Mouse (Mus musculus): ENCODE data around the gene Sos1. TPM values are rescaled to one million over a fixed set of nuclear protein-coding genes. Genes with fewer than 3 reads are reported as not detected.

The Sos1 gene
- total RNA-seq, 1 experiment from 2014 or later = 24.5 TPM

DNA sequence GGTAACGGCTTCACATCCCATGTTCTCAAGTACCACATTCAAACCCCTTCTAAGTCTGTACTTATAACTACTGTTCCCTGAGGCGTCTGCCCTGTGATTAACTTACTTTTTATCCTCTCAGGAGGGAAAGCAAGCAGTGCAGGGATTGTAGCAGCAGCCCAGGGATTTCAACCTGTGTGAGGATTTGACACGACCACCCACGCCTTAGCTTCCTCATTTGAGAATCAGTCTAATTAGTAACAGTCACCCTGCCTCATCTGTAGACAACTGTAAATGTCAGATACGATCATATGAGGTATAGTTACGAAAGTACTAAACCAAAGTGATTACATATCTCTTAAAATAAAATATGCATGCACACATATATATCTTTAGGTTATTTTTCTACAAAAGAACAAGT lies 15.9 kb upstream of the Sos1 start:
- no peak for DNase-seq

DNA sequence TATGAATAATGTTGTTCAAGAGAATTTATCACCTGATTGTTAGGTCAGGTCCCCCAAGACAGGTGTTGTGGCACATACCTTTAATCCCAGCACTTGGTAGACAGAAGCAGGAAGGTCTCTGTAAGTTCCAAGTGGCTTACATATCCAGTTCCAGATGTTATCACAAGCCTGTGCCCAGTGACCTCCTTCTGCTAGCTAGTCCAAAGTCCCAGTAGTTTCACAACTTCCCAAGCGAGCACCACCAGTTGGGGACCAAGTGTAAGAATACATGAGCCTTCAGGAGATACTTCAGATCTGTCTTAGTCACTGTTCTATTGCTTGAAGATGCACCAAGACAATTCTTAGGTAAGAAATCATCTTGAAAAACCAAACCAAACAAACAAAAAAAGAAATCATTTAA lies 13.6 kb upstream of the Sos1 start:
- no peak for DNase-seq

DNA sequence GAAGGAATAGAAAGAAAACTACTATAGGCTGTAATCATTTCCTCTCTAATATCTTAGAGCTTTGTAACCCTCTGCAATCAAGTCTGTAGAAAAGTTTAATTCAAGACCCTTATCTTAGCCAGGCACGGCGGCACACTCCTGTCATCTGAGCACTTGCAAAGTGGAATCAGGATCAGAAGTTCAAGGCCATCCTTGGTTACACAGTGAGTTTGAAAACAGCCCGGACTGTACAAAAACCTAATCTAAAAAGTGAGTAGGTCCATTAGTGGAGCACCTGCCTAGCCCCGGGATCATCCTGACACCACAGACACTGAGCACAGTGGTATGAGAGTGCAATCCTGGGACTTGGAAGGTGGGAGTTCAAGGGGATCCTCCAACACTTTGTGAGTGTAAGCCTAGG lies 12.6 kb upstream of the Sos1 start:
- DNase-seq = no peak

DNA sequence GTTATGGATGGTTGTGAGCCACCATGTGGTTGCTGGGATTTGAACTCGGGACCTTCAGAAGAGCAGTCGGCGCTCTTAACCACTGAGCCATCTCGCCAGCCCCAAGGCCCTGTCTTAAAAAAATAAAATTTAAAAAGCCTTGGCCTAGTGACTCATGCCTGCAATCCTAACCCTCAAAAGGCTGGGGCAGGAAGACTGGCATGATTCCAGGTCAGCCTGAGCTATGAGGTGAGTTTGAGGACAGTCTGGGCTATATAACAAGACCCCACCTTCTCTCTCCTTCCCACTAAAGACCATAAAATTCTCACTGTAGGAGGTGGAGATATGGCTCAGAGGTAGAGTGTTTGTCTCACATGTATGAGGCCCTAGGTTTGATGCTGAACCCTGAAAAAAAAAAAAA lies 12.0 kb upstream of the Sos1 start:
- DNase-seq = peak; percentile 63

DNA sequence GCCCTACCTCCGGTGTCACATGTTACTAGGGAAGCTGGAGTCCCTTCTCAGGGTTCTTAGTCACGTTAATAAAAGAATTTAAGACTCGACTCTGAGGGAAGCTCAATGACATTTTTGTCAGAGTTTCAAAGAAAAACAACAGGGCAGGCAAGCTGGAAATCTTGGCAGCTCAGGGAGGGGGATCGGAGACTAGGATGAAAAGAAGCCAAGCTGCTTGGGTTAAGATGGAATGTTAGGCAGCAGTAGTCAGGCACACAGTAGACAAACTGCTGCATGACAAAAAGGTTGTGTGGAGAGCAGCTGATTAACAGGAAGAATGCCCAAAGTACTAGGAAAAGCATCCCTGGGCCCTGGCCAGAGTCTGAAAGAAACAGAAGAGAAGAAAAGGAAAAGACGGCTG lies 9.9 kb upstream of the Sos1 start:
- DNase-seq = no peak

DNA sequence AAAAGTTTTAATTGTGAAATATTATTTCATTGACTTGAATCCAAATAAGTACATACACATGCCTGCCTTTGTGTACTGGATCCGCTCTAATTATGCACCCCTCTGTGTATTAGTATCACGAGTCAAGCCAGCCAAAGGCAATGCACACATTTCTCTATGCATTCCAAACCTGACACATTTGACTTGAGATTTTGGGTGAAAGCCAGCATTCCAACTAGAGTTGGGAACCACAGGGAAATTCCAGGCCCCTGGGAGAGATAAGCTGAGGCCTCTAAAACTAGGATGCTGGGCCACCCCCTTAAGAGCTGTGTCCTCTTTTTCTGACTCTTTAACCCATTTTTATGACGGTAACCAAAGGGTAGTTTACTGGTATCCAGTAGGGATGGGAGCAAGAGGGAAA lies 8.7 kb upstream of the Sos1 start:
- DNase-seq = no peak

DNA sequence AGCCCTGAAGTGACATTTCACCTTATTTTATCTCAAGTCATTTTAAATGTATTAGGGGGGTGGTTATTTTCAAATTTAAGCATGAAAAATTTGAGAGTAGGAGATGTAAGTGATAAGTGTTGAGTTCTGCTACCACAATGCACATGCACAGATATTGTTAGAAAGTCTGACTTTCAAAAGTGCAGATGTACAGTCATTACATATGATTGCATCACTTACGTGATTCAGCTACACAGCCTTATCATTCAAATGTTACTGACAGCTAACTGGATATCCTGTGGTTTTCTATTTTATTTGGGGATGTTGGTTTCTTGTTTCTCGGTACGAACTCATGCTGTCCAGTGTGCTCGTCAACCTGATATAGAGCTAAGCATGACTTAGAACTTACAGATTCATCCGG lies 4.9 kb upstream of the Sos1 start:
- DNase-seq = no peak

DNA sequence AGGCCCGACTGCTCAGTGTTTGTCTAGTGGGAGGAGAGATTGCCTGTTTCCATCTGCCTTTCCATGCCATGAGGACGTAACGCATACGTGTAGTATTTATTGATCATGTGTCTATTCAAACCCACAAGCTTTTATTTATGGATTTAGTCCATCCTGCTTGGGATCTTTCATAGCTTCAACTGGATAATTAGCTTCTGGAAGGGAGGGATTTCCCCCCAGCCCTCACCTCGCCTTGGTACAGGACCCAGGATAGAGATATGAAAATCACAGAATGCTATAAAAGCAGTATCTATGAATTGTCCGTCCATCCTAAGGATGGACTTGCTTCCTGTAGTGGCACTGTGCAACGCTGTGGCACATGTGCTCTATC lies 587 bp upstream of the Sos1 start:
- DNase-seq = no peak

DNA sequence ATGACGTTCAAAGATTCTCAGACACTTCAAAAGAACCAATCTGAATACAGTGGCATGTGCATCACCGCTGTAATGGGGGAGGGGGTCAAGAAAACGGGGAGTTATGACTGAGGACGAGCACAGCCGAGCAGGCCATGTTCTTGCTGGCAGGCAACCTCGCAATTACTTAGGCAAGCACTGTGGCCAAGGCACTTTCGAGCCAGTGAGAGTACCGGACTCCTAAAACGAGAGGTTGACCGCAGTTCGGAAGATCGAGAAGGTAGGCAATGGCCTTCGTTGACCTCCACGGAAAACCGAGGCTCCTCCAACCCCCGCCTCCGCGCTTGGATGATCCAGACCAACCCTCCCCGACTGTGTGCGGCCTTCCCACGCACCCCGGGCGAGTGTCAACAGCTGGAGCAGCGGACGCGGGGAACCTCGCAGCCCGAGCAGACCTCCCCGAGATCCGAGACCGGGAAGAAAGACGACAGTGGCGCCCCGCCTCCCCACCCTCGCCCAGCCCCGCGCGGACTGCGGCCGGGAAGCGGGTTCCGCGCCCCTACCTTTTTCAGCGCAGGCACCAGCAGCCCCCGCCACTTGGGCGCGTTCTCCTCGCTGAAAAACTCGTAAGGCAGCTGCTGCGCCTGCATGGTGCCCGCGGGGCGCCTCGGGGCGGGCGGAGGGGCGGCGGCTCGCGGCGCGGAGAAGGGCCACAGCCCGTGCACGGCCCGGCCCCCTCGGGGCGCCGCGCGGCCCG lies 790 bp downstream of the Sos1 start:
- DNase-seq = peak; percentile 84

DNA sequence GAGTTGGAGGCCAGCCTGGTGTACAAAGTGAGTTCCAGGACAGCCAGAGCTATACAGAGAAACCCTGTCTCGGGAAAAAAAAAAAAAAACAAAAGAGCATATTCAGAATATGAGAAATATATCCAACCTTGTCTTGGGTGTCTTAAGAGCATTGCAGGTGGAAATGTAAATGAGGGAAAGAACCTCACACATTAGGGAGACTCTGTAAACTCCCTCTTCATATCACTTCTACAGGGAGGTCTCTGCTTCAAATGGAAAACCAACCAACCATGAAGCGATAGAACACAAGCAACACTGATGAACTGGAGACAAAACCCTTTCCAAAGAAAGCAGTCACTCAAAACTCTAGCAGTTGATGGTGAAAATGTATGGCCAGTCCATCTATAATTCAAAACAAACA lies 2.6 kb downstream of the Sos1 start:
- no peak for DNase-seq

DNA sequence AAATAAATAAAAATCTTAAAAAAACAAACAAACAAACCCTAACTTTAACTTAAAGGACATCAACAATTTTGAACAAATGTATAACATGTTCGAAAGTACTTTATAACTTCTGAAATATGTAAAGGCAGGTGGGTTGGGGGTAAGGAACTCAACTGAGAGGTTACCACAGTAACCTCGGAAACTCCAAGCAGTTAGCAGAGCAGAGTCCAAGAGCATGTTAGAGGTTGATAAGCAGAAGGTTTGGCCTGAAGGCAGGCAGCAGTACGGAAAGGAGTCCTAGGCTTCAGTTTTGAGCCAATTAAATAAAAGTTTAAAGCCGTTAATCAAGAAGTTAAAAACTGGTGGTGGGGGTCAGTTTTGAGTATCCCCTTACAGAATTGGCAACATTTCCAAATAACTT lies 3.8 kb downstream of the Sos1 start:
- DNase-seq = no peak

DNA sequence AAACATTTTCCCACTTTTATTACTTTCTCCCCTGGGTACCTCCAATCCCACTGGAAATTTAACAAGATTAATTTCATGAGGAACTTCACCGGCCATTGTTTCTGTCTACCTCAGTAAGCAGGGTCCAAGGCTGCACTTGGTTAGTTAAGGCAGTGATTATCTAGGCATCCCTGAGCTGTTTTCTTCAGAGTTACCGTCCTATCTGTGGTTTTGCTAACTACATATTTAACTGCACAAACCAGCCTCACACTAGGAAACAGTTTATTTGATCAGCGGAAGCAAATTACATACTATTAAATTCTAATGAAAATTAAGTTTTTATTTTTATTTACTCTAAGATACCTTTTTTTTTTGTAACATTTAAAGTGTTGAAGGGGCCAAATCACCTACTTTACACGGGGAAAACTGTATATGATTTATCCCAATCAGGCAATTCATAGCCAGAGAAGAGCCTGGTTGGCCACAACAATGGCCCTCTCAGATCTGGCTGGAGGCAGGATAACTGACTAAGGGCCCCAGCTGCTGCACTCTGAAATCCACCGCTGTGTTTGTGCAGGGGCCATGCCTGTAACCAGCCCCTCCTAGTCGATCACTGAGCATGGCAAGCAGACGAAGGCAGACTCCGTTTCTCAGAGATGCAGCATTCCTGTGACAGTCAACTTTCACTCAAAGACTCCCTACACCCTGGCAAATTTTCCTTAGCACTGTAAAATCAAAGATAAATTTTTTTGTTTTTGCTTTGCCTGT lies 9.0 kb downstream of the Sos1 start:
- no peak for DNase-seq

DNA sequence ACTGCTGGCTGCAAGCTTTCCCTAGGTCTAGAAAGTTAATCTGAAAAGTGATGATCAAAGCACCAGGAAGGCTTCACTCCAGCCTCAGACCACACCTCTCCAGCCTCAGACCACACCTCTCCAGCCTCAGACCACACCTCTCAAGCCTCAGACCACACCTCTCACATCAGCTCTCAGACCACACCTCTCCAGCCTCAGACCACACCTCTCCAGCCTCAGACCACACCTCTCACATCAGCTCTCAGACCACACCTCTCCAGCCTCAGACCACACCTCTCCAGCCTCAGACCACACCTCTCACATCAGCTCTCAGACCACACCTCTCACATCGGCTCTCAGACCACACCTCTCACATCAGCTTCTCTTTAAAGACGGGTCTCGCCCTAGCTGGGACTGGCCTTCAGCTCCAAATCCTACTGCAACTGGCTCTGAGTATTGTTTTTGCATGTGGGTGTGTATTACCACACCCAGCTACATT lies 11.8 kb downstream of the Sos1 start:
- DNase-seq = peak; percentile 24

DNA sequence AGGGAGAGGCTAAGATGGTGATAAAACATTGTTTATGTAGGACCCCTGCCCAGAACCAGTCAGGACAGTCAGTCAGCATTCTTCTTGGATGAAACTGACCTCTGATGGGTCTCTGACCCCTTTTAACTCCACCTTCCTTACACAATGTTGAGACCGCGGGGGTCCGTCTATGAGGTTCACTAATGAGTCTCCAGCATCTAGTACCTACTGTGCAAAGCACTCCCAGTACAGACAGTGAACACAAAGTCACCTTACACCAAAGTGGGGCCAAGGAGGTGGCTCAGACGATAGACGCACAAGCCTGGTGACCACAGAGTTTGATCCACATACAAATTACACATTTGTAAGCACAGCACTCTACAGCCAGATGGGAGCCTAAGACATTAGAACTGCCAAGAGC lies 20.0 kb downstream of the Sos1 start:
- no peak for DNase-seq

DNA sequence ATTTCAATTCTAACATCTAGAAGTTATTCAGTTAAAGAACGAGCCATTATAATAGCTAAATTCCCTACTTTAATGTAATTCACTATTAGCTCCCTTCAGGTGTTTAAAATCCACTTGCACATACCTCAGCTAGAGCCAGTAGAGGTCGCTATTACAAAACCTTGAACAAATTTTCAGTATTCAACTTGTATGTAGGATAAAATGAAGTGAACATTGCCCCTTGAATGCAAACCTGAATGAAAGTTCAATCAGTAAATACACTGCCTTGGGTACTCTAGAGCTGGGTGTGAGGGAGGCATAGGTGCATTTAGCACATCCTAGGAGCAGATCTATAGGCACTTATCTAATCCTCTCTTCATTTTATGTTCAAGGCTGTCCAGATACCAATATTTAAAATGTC lies 24.6 kb downstream of the Sos1 start:
- DNase-seq = no peak

DNA sequence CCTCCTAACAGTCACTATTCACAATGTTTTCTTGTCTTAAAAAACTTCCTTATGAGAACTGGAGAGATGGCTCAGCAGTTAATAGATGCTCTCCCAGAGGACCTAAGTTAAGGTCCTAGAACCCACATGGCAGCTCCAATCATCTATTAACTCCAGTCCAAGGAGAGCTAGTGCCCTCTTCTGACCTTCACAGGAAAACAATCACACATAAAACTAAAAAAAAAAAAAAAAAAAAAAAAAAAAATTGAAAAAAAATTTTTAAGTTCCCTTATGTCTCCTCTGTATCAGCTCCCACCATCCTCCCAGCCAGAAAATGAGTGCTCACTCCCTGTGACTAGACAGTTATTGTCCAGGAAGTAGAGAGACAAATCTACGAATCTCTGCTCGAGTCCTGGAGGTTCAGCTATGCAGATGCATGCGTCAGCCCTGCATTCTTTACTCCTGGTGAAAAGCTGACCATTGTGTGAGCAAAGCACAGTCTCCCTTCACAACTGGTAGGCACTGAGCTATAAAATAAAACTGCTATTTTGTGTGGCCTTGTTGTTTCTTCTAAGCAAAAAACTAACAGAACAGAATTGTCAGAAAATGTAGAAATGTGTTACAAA lies 29.7 kb downstream of the Sos1 start:
- DNase-seq = no peak

DNA sequence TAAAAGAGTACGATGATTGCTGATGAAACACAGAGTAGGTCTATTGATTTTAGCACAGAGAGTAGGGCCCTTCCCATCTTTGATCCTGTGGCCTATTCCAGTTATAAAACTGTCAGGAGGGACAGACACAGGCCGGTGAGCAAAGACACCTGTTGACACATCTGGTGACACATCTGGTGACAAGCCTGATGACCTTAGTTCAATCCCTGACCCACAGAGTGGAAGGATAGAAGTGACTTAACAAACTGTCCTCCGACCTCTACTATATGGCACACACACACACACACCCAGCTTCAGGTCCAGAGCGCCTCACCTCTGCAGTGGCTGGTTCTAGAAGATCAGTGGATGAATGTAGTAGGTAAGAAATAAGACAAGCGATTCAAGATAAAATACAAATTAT lies 33.8 kb downstream of the Sos1 start:
- DNase-seq = no peak

DNA sequence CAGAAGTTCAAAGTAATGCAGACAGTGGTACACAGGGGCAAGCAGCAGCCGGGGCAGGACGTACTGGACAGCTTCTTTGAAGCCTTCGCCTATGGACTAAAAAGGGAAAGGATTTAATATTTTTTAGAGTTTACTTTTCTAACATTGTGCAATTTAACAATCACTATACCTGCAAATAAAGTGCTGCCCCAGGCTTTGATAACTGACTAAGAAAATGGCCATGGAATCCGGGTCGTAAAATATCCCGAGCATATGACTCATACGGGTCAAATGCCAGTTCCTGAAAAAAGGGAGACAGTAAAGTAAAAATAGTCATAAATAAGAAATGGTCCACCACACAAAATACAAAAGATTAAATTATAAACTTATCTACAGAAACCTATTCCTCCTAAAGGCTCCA lies 34.8 kb downstream of the Sos1 start:
- DNase-seq = no peak

DNA sequence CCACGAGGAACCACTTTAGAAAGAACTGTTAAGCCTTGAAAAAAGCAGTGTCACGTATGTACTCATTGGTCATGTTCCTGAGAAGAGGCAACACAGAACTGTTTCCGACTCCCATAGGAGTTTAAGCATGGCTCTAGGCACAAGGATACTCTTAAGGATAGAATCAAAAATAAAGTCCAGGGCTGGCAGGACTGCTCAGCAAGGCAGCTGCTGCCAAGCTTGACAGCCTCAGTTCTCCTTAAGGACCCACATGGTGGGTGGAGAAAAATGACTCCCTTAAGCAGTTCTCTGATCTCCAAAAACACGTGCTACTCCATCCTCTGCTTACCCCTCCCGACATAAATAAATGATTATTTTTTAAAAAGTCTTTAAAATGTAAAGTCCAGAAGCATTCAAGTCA lies 44.6 kb downstream of the Sos1 start:
- no peak for DNase-seq

DNA sequence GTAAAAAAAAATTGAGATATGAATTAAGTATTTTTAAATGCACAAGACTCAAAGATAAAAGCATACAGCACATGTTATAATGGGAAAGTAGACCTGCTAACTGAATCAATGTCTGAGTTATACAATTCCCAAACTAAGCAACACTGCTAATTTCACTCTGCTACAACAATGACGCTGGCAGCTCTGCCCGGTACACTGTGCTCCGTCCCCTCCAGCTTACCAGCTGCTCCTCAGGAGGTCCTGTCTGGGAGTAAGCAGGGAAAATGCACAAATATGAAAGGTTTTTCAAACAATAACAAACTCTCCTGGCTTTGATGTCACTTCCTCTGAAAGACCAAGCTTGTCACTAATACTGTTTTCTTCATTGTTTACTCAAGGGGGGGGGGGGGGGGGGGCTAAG lies 45.8 kb downstream of the Sos1 start:
- DNase-seq = peak; percentile 12

DNA sequence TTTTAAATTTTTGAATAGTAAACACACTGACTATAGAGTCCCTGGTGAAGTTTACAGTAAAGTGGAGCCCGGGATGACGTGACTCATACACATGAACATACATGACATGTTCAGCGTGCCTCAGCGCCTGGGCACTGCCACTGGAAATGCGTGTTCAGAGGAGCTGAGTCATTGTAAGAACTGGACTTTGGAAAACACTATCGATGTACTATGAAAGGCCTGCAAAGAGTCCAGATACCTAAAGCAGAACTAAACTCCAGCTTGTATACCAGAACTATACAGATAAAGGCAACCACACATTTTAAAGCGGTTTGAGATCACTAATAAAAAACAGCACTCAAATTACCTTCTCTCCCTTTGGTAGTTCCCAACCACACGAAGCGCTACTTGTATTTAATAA lies 48.3 kb downstream of the Sos1 start:
- no peak for DNase-seq

DNA sequence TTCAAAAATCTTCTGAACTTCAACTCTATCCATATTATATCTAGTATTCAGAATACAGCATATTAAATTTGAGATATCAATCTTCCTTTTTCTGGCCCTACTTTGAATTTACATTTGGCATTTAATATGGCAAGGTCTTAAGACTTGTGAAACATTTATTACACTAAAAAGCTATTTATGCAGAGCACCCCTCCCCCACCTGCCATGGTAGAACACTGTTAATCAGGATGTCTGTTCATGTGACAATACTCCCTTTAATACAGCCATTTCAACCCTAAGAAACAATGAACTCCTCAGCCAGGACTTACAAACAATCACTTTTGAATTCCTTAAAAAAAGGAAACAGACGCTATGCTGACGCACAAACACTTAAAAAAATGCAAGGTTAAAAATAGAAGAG lies 52.3 kb downstream of the Sos1 start:
- DNase-seq = peak; percentile 43

DNA sequence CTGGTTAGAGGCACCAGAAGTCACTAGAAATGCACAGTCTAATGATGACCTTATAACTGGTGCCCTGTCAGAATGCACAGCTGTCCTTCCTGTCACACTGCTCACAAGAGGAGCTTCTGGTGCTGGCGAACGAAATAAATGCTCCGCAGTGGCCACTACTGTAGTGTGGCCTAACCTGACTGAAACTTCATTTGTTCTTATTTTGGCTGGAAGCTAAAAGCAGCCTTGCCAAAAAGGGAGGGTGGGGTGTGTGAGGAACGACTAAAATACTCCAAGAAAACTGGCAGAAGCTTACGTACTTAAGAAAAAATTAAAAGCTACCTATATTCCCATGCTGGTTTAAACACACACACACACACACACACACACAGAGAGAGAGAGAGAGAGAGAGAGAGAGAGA lies 53.4 kb downstream of the Sos1 start:
- no peak for DNase-seq

DNA sequence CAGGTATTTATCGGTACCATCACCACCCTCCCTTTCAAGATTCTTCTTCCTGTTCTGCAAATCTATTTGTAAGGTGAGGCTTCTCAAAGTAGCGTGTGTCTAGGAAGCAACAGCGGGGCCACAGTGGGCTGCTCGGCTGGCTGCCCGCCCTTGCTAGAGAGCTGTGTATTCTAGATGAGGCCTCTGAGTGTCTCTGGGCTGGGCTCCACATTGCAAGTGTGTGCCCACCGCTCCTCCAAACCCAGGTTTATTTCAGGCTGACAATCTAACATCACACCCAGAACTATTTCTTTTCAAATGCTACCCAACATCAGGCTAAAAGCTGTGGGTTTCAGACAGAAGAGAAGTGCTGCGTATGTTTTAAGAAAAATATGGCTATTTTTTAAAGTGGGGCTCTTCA lies 54.1 kb downstream of the Sos1 start:
- no peak for DNase-seq
